15 mouse cellular contexts compared by ENCODE assay signal in the genomic region with DNA sequence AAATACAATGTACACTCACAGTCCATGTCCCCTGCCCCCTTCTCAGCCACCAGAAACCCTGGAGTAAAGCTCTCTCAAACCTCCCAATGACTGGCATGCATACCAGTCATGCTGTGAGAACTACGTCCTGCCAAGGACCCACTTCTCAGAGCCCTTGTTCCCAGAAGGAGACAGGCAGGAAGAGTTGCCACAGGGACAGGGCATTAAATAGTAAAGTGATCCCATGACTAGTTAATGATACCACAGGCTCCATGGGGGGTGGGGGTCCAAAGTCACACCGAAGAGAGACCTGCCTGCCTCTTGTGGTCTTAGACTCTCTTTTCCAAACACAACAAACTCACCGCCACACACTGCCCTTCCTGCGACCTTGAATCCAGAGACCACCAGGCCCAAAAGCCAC. TPM values are rescaled to one million over a fixed set of nuclear protein-coding genes. Genes with fewer than 3 reads are reported as not detected.
A peak's percentile ranks its signal among the peaks of the same experiment; 100 is the strongest.
DNase-seq lines count a peak whose midpoint lies in the region; ATAC-seq and TF ChIP-seq lines count a peak whose summit lies in the region.
"Had no signal": no experiment of that assay in that cellular context is flagged by ENCODE, and none has a peak within 500 bp of the region (broad histone marks: within the 10 kb centered on the region; RNA-seq: fewer than 3 reads in every experiment).

No protein-coding gene starts in this region.

- no peak for DNase-seq in midbrain, embryonic 10.5 days (ENCODE audit: low spot score)
- DNase-seq in liver, embryonic 11.5 days (ENCODE audit: low spot score): no peak
- DNase-seq in embryo, embryonic 10 days (ENCODE audit: low spot score): no peak
- no peak for DNase-seq in B cell, adult 2 months
- DNase-seq in gastrocnemius, adult 2 months: no peak
- DNase-seq: cerebellum, adult 11 months; thymus, postnatal 4 days had no signal

- intact Hi-C loops in gastrocnemius, adult 2 months (cut with DNase I): no loop called here

- no peak for ATAC-seq in erythroblast, adult 5-6 weeks (replicated peaks; ENCODE audit: low FRiP score, poor library complexity, severe bottlenecking)
- ATAC-seq in midbrain, embryonic 16.5 days: no peak
- no peak for ATAC-seq in liver, embryonic 11.5 days (replicated peaks; ENCODE audit: low FRiP score)
- ATAC-seq: forebrain, embryonic 15.5 days had no signal

- H3K9ac ChIP-seq in midbrain, embryonic 16.5 days (ENCODE audit: low read depth, low read length): no peak overlapping the region
- 0 out of 2 replicates have a peak overlapping the region, but pooled peaks have one; percentile 8 for H3K9ac ChIP-seq in liver, embryonic 11.5 days (ENCODE audit: low read depth, low read length)
- H3K9ac ChIP-seq: forebrain, embryonic 15.5 days; hindbrain, embryonic 13.5 days; lung, embryonic 15.5 days; midbrain, embryonic 12.5 days had no signal

- H3K27ac ChIP-seq in midbrain, embryonic 10.5 days (replicated peaks): 0 out of 2 replicates have a peak overlapping the region, but pooled peaks have one; percentile 33
- no peak overlapping the region for H3K27ac ChIP-seq in midbrain, embryonic 16.5 days (ENCODE audit: low read length)
- no peak overlapping the region for H3K27ac ChIP-seq in liver, embryonic 11.5 days (ENCODE audit: low read depth, low read length)
- H3K27ac ChIP-seq in gastrocnemius, adult 2 months: no peak overlapping the region
- H3K27ac ChIP-seq: forebrain, embryonic 15.5 days; hindbrain, embryonic 13.5 days; layer of hippocampus, adult 2 months; midbrain, embryonic 12.5 days had no signal

- H3K4me1 ChIP-seq in erythroblast, embryonic 14.5 days (ENCODE audit: control insufficient read depth): peaks cover 100% of the 10 kb centered on the region
- H3K4me1 ChIP-seq in midbrain, embryonic 10.5 days: peaks cover 36% of the 10 kb centered on the region
- no peaks in the 10 kb centered on the region for H3K4me1 ChIP-seq in midbrain, embryonic 16.5 days (ENCODE audit: control insufficient read depth, insufficient read depth, low read length)
- peaks cover 65% of the 10 kb centered on the region for H3K4me1 ChIP-seq in liver, embryonic 11.5 days (replicated peaks; ENCODE audit: control insufficient read depth, insufficient read depth, low read length)
- H3K4me1 ChIP-seq: midbrain, embryonic 12.5 days had no signal

- H3K4me3 ChIP-seq in erythroblast, embryonic 14.5 days (replicated peaks): peak overlapping the region; percentile 21
- no peak overlapping the region for H3K4me3 ChIP-seq in midbrain, embryonic 10.5 days
- H3K4me3 ChIP-seq in midbrain, embryonic 16.5 days (ENCODE audit: low read depth, low read length): no peak overlapping the region
- H3K4me3 ChIP-seq in liver, embryonic 11.5 days (ENCODE audit: low read depth, low read length): no peak overlapping the region
- H3K4me3 ChIP-seq in gastrocnemius, adult 2 months: no peak overlapping the region
- H3K4me3 ChIP-seq: forebrain, embryonic 15.5 days; hindbrain, embryonic 13.5 days; layer of hippocampus, adult 2 months; lung, embryonic 15.5 days; midbrain, embryonic 12.5 days had no signal

- no peaks in the 10 kb centered on the region for H3K9me3 ChIP-seq in erythroblast, embryonic 14.5 days (ENCODE audit: control insufficient read depth, low read length)
- no peaks in the 10 kb centered on the region for H3K9me3 ChIP-seq in midbrain, embryonic 10.5 days (replicated peaks)
- no peaks in the 10 kb centered on the region for H3K9me3 ChIP-seq in midbrain, embryonic 16.5 days (replicated peaks; ENCODE audit: control insufficient read depth, low read length, poor library complexity, severe bottlenecking)
- no peaks in the 10 kb centered on the region for H3K9me3 ChIP-seq in liver, embryonic 11.5 days (ENCODE audit: control insufficient read depth, low read length)
- H3K9me3 ChIP-seq: forebrain, embryonic 15.5 days; hindbrain, embryonic 13.5 days; lung, embryonic 15.5 days; midbrain, embryonic 12.5 days had no signal

- no peaks in the 10 kb centered on the region for H3K27me3 ChIP-seq in erythroblast, embryonic 14.5 days (ENCODE audit: control insufficient read depth)
- H3K27me3 ChIP-seq in midbrain, embryonic 10.5 days (ENCODE audit: low read depth, poor library complexity, severe bottlenecking): peaks cover 16% of the 10 kb centered on the region; the same call in 1 of the 2 replicates
- no peaks in the 10 kb centered on the region for H3K27me3 ChIP-seq in midbrain, embryonic 16.5 days (ENCODE audit: control insufficient read depth, insufficient read depth, low read depth, low read length)
- H3K27me3 ChIP-seq in liver, embryonic 11.5 days (replicated peaks; ENCODE audit: control insufficient read depth, insufficient read depth, low read length): no peaks in the 10 kb centered on the region
- H3K27me3 ChIP-seq: forebrain, embryonic 15.5 days; hindbrain, embryonic 13.5 days; lung, embryonic 15.5 days had no signal

- H3K4me2 ChIP-seq in midbrain, embryonic 16.5 days (ENCODE audit: low read length): no peak overlapping the region
- H3K4me2 ChIP-seq in liver, embryonic 11.5 days: no peak overlapping the region
- H3K4me2 ChIP-seq: forebrain, embryonic 15.5 days; hindbrain, embryonic 13.5 days; lung, embryonic 15.5 days; midbrain, embryonic 12.5 days had no signal

- H3K36me3 ChIP-seq in erythroblast, embryonic 14.5 days (ENCODE audit: control insufficient read depth): peaks cover 100% of the 10 kb centered on the region
- H3K36me3 ChIP-seq in midbrain, embryonic 10.5 days: no peaks in the 10 kb centered on the region
- H3K36me3 ChIP-seq in midbrain, embryonic 16.5 days (ENCODE audit: control insufficient read depth, insufficient read depth, low read length): no peaks in the 10 kb centered on the region
- no peaks in the 10 kb centered on the region for H3K36me3 ChIP-seq in liver, embryonic 11.5 days (ENCODE audit: control insufficient read depth, insufficient read depth, low read length)
- H3K36me3 ChIP-seq: forebrain, embryonic 15.5 days; hindbrain, embryonic 13.5 days; lung, embryonic 15.5 days; midbrain, embryonic 12.5 days had no signal

- WGBS in midbrain, embryonic 10.5 days: 87% methylated on average over 4 of the region's 4 CpGs
- 88% methylated on average over 4 of the region's 4 CpGs for WGBS in midbrain, embryonic 16.5 days
- WGBS in liver, embryonic 11.5 days: 66% methylated on average over 4 of the region's 4 CpGs

- TF ChIP-seq CTCF in gastrocnemius, adult 2 months (IDR thresholded peaks at IDR 0.05): no peak

RNA-seq across cellular contexts. Expression of a gene that starts 10.4 kb away (rescaled TPM):
- polyA plus RNA-seq in erythroblast, embryonic 14.5 days (2012): 37.0 and 42.7 TPM in 2 replicates
- 99.9 and 150 TPM in 2 replicates for total RNA-seq in erythroblast, adult 5-6 weeks (2015; ENCODE audit: low replicate concordance)
- total RNA-seq in erythroblast, adult 5-6 weeks (2017; ENCODE audit: low replicate concordance): 145 and 158 TPM in 2 replicates
- 5.1 and 5.9 TPM in 2 replicates for polyA plus RNA-seq in midbrain, embryonic 10.5 days (2016; fragmentation: Nextera tagmentation; extraction: Ambion mirVana)
- 19.5 and 22.1 TPM in 2 replicates for polyA plus RNA-seq in midbrain, embryonic 16.5 days (2015; fragmentation: Nextera tagmentation; extraction: Ambion mirVana)
- polyA plus RNA-seq in liver, embryonic 11.5 days (2014; fragmentation: Nextera tagmentation; extraction: Ambion mirVana): 16.5 and 16.9 TPM in 2 replicates
- total RNA-seq in gastrocnemius, adult 2 months (2021): 10 to 100 TPM in 1 of 2 experiments, 1 to 10 TPM in 1; 6.6 to 17.8 TPM
